Mouse (Mus musculus) cortical plate, adult 2 months (tissue): ENCODE data around the gene Vmn1r94.
"Not testable (repeated sequence)": the region's sequence is repeated elsewhere in the genome, so short reads cannot be mapped to it uniquely, and the experiment has no call there.

Experiments used
- CTCF ChIP-seq: fragments of 200-500 bp; IDR thresholded peaks from 2 replicates; pipeline ENCODE4 v1.5.1; 2011; ENCODE audit warnings: mild to moderate bottlenecking, control low read depth, low read length; ENCODE audit not compliant: insufficient read depth; ENCODE audit errors: extremely low read depth
- POLR2A ChIP-seq: fragments of 200-500 bp; IDR thresholded peaks from 2 replicates; pipeline ENCODE4 v1.6.1; 2011; ENCODE audit warnings: mild to moderate bottlenecking, low read length, control low read depth; ENCODE audit not compliant: insufficient read depth; ENCODE audit errors: extremely low read depth

DNA sequence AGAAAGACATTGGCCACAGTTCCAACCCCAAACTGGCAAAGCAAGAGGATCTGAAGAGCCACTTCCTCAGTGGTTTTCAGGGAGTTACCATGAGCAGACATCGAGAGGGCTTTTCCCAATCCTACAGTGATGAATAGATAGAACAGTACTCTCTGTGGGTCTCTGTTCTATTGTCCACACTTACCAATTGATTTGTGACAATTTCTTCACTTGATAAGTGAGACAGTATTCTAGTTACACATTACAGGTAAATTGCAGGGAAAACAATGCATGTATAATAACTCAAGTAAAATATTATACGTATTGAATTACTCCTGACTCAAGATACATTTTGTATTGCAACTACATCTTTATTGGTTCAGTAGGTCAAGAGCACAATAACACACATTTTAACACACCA lies 37.3 kb upstream of the Vmn1r94 start, which contains the start of gene Gm6164:
- TF ChIP-seq CTCF, POLR2A: not testable (repeated sequence)
